Comparison of ENCODE assay signal across 20 mouse cellular contexts in genomic region chr5:43820785-43821184, GRCm38 (mm10). TPM values are rescaled to one million over a fixed set of nuclear protein-coding genes. Genes with fewer than 3 reads are reported as not detected.
DNase-seq lines count a peak whose midpoint lies in the region; ATAC-seq and TF ChIP-seq lines count a peak whose summit lies in the region.
"Had no signal": no experiment of that assay in that cellular context is flagged by ENCODE, and none has a peak within 500 bp of the region (broad histone marks: within the 10 kb centered on the region; RNA-seq: fewer than 3 reads in every experiment).

No protein-coding gene starts in this region.

- peak; percentile 34 for ATAC-seq in Patski
- ATAC-seq in lung, postnatal 0 days: peak; percentile 92
- no peak for ATAC-seq in hindbrain, embryonic 11.5 days (ENCODE audit: low FRiP score)
- ATAC-seq in liver, postnatal 0 days: no peak
- ATAC-seq: forebrain, embryonic 16.5 days; hindbrain, embryonic 16.5 days had no signal

- peaks cover 8% of the 10 kb centered on the region for H3K4me1 ChIP-seq in lung, adult 2 months (ENCODE audit: control insufficient read depth, insufficient read depth, low read length)
- H3K4me1 ChIP-seq in lung, postnatal 0 days (ENCODE audit: insufficient read depth, low read depth, low read length): 0 out of 2 replicates have a peak, but pooled peaks cover 3% of the 10 kb centered on the region
- H3K4me1 ChIP-seq in hindbrain, embryonic 11.5 days (replicated peaks; ENCODE audit: control insufficient read depth, insufficient read depth, low read length): no peaks in the 10 kb centered on the region
- no peaks in the 10 kb centered on the region for H3K4me1 ChIP-seq in liver, postnatal 0 days (ENCODE audit: insufficient read depth)
- H3K4me1 ChIP-seq in cerebellum, adult 2 months (ENCODE audit: control insufficient read depth, insufficient read depth, low read length): no peaks in the 10 kb centered on the region
- H3K4me1 ChIP-seq: embryonic facial prominence, embryonic 13.5 days; forebrain, embryonic 12.5 days had no signal

- peak; percentile 62 for DNase-seq in Patski (ENCODE audit: low read depth, low spot score)
- DNase-seq in lung, adult 2 months: peak; percentile 43
- DNase-seq in lung, postnatal 0 days (ENCODE audit: low spot score): peak; percentile 87
- peak; percentile 78 for DNase-seq in lung, postnatal 36 days
- no peak for DNase-seq in right cerebral cortex, postnatal 14 days
- no peak for DNase-seq in hindbrain, embryonic 11.5 days (ENCODE audit: low spot score)
- no peak for DNase-seq in liver, postnatal 0 days
- DNase-seq in cerebellum, adult 2 months: no peak
- DNase-seq: adrenal gland, adult 8-10 months; cerebellum, adult 11 months; cerebellum, adult 9-10 months; cerebellum, postnatal 25 days; gastrocnemius, postnatal 14 days had no signal

- POLR2A ChIA-PET in Patski (lab: Charles Lee): interaction anchor here (0.7 to 1.5 kb wide), 4 partner anchors 12 to 159 kb away, joined by 3 to 6 read pairs (median 3); no protein-coding TSS in a partner anchor

- peak overlapping the region; percentile 22 for H3K27ac ChIP-seq in lung, postnatal 0 days (ENCODE audit: low read length)
- H3K27ac ChIP-seq in hindbrain, embryonic 11.5 days (ENCODE audit: low read depth, low read length): no peak overlapping the region
- H3K27ac ChIP-seq in liver, postnatal 0 days (ENCODE audit: low read depth): no peak overlapping the region
- H3K27ac ChIP-seq in cerebellum, adult 2 months (ENCODE audit: insufficient read depth, low read length): no peak overlapping the region
- H3K27ac ChIP-seq: embryonic facial prominence, embryonic 13.5 days; forebrain, embryonic 12.5 days; hindbrain, embryonic 12.5 days had no signal

- WGBS in lung, adult 2 months: 68% methylated on average over 11 of the region's 11 CpGs
- 49% methylated on average over 11 of the region's 11 CpGs for WGBS in lung, postnatal 0 days
- WGBS in hindbrain, embryonic 11.5 days: 91% methylated on average over 11 of the region's 11 CpGs
- WGBS in liver, postnatal 0 days (ENCODE audit: insufficient replicate concordance): 63% methylated on average over 11 of the region's 11 CpGs
- WGBS in cerebellum, adult 2 months: 93% methylated on average over 11 of the region's 11 CpGs

- no peak for TF ChIP-seq POLR2A in lung, adult 2 months (IDR thresholded peaks at IDR 0.05; ENCODE audit: borderline replicate concordance, extremely low read depth, low read depth, low read length)
- TF ChIP-seq POLR2A in cerebellum, adult 2 months (IDR thresholded peaks at IDR 0.05; ENCODE audit: borderline replicate concordance, insufficient read depth, low read length): no peak

- in situ Hi-C loops in Patski (cut with MboI; ENCODE audit: low pct_unique_long_range_greater_than_20kb): loop anchor here (10.0 kb wide), 1 partner anchor 56 kb away; no protein-coding TSS in a partner anchor

- no peaks in the 10 kb centered on the region for H3K36me3 ChIP-seq in lung, postnatal 0 days (ENCODE audit: insufficient read depth, low read length)
- no peaks in the 10 kb centered on the region for H3K36me3 ChIP-seq in hindbrain, embryonic 11.5 days (ENCODE audit: control insufficient read depth, insufficient read depth, low read length)
- H3K36me3 ChIP-seq in liver, postnatal 0 days (replicated peaks; ENCODE audit: insufficient read depth, low read length): no peaks in the 10 kb centered on the region
- H3K36me3 ChIP-seq: embryonic facial prominence, embryonic 13.5 days; forebrain, embryonic 12.5 days; heart, embryonic 12.5 days; hindbrain, embryonic 12.5 days had no signal

- no peak overlapping the region for H3K4me2 ChIP-seq in lung, postnatal 0 days (replicated peaks; ENCODE audit: low read depth, low read length)
- H3K4me2 ChIP-seq in hindbrain, embryonic 11.5 days (replicated peaks; ENCODE audit: low read depth, low read length): no peak overlapping the region
- H3K4me2 ChIP-seq in liver, postnatal 0 days (ENCODE audit: low read depth, low read length): no peak overlapping the region
- H3K4me2 ChIP-seq: embryonic facial prominence, embryonic 13.5 days; forebrain, embryonic 12.5 days; heart, embryonic 12.5 days; hindbrain, embryonic 12.5 days had no signal

- no peaks in the 10 kb centered on the region for H3K27me3 ChIP-seq in Patski
- H3K27me3 ChIP-seq in lung, postnatal 0 days (replicated peaks; ENCODE audit: insufficient read depth, low read length): no peaks in the 10 kb centered on the region
- H3K27me3 ChIP-seq in hindbrain, embryonic 11.5 days (ENCODE audit: control insufficient read depth, insufficient read depth, low read length): no peaks in the 10 kb centered on the region
- no peaks in the 10 kb centered on the region for H3K27me3 ChIP-seq in liver, postnatal 0 days (ENCODE audit: insufficient read depth, low read length)
- no peaks in the 10 kb centered on the region for H3K27me3 ChIP-seq in cerebellum, adult 2 months (ENCODE audit: control insufficient read depth, insufficient read depth, low read length)
- H3K27me3 ChIP-seq: CH12.LX; embryonic facial prominence, embryonic 13.5 days; forebrain, embryonic 12.5 days; heart, embryonic 12.5 days; hindbrain, embryonic 12.5 days had no signal

- TF ChIP-seq CTCF in Patski (IDR thresholded peaks at IDR 0.05): no peak
- no peak for TF ChIP-seq CTCF in lung, adult 2 months (IDR thresholded peaks at IDR 0.05; ENCODE audit: insufficient read depth, low read length)
- no peak for TF ChIP-seq CTCF in lung, postnatal 0 days (IDR thresholded peaks at IDR 0.05)
- TF ChIP-seq CTCF in liver, postnatal 0 days (IDR thresholded peaks at IDR 0.05; ENCODE audit: low read depth): no peak
- no peak for TF ChIP-seq CTCF in cerebellum, adult 2 months (IDR thresholded peaks at IDR 0.05; ENCODE audit: borderline replicate concordance, insufficient read depth, low read depth, low read length)

- no peak overlapping the region for H3K9ac ChIP-seq in lung, postnatal 0 days (replicated peaks; ENCODE audit: low read depth)
- no peak overlapping the region for H3K9ac ChIP-seq in hindbrain, embryonic 11.5 days (ENCODE audit: low read depth, low read length)
- no peak overlapping the region for H3K9ac ChIP-seq in liver, postnatal 0 days (replicated peaks)
- H3K9ac ChIP-seq: embryonic facial prominence, embryonic 13.5 days; forebrain, embryonic 12.5 days; heart, embryonic 12.5 days; hindbrain, embryonic 12.5 days had no signal

- no peaks in the 10 kb centered on the region for H3K9me3 ChIP-seq in lung, postnatal 0 days (ENCODE audit: low read length)
- no peaks in the 10 kb centered on the region for H3K9me3 ChIP-seq in hindbrain, embryonic 11.5 days (ENCODE audit: control insufficient read depth, low read length)
- no peaks in the 10 kb centered on the region for H3K9me3 ChIP-seq in liver, postnatal 0 days (ENCODE audit: low read length)
- H3K9me3 ChIP-seq: embryonic facial prominence, embryonic 13.5 days; forebrain, embryonic 12.5 days; heart, embryonic 12.5 days; hindbrain, embryonic 12.5 days had no signal

- TF ChIP-seq EP300 in lung, postnatal 0 days (IDR thresholded peaks at IDR 0.05): peak; percentile 88
- TF ChIP-seq EP300 in liver, postnatal 0 days (IDR thresholded peaks at IDR 0.05; ENCODE audit: low read depth): no peak

- CTCF ChIA-PET in Patski (lab: Charles Lee): interaction anchor here (0.6 to 5.3 kb wide), 7 partner anchors 10 to 72 kb away, joined by 3 to 22 read pairs (median 3); no protein-coding TSS in a partner anchor

- no peak overlapping the region for H3K4me3 ChIP-seq in lung, adult 2 months (replicated peaks; ENCODE audit: extremely low read depth, low read depth, low read length)
- no peak overlapping the region for H3K4me3 ChIP-seq in lung, postnatal 0 days (ENCODE audit: low read depth, low read length)
- no peak overlapping the region for H3K4me3 ChIP-seq in hindbrain, embryonic 11.5 days (ENCODE audit: low read depth, low read length)
- no peak overlapping the region for H3K4me3 ChIP-seq in liver, postnatal 0 days (ENCODE audit: low read depth, low read length)
- H3K4me3 ChIP-seq in cerebellum, adult 2 months (replicated peaks; ENCODE audit: insufficient read depth, low read depth, low read length): no peak overlapping the region
- H3K4me3 ChIP-seq: embryonic facial prominence, embryonic 13.5 days; forebrain, embryonic 12.5 days; heart, embryonic 12.5 days; hindbrain, embryonic 12.5 days had no signal

RNA-seq across cellular contexts. Expression of gene Fbxl5, which starts 0.7 kb away (rescaled TPM):
- 91.7 TPM for polyA plus RNA-seq in Patski (2021)
- polyA plus RNA-seq in lung, adult 2 months (2012; rRNA removed): 20.3 and 31.4 TPM in 2 replicates
- polyA plus RNA-seq in lung, postnatal 0 days (2015; fragmentation: Nextera tagmentation; extraction: Ambion mirVana): 73.0 and 81.1 TPM in 2 replicates
- polyA plus RNA-seq in hindbrain, embryonic 11.5 days (2014; fragmentation: Nextera tagmentation; extraction: Ambion mirVana): 66.3 and 71.4 TPM in 2 replicates
- 15.9 and 16.5 TPM in 2 replicates for polyA plus RNA-seq in liver, postnatal 0 days (2015; fragmentation: Nextera tagmentation; extraction: Ambion mirVana)
- polyA plus RNA-seq in cerebellum, adult 2 months (2012; rRNA removed): 74.3 and 78.5 TPM in 2 replicates

RNA-seq across cellular contexts. Expression of gene Bst1, which starts 2.1 kb away (rescaled TPM):
- polyA plus RNA-seq in Patski (2021): 864 TPM
- polyA plus RNA-seq in lung, adult 2 months (2012; rRNA removed): 8.4 and 8.8 TPM in 2 replicates
- 7.1 and 8.4 TPM in 2 replicates for polyA plus RNA-seq in lung, postnatal 0 days (2015; fragmentation: Nextera tagmentation; extraction: Ambion mirVana)
- not detected in 2 replicates for polyA plus RNA-seq in hindbrain, embryonic 11.5 days (2014; fragmentation: Nextera tagmentation; extraction: Ambion mirVana)
- 3.1 TPM in 2 replicates for polyA plus RNA-seq in liver, postnatal 0 days (2015; fragmentation: Nextera tagmentation; extraction: Ambion mirVana)
- 0.17 and 0.28 TPM in 2 replicates for polyA plus RNA-seq in cerebellum, adult 2 months (2012; rRNA removed)
- polyA plus RNA-seq: embryonic facial prominence, embryonic 13.5 days; forebrain, embryonic 12.5 days; forebrain, embryonic 16.5 days; hindbrain, embryonic 16.5 days had no signal

RNA-seq across cellular contexts. Expression of gene Cd38, which starts 47.6 kb away (rescaled TPM):
- polyA plus RNA-seq in Patski (2021): 1.6 TPM
- polyA plus RNA-seq in lung, adult 2 months (2012; rRNA removed): 20.9 and 22.2 TPM in 2 replicates
- 33.0 and 42.2 TPM in 2 replicates for polyA plus RNA-seq in lung, postnatal 0 days (2015; fragmentation: Nextera tagmentation; extraction: Ambion mirVana)
- polyA plus RNA-seq in hindbrain, embryonic 11.5 days (2014; fragmentation: Nextera tagmentation; extraction: Ambion mirVana): 8.0 and 8.9 TPM in 2 replicates
- polyA plus RNA-seq in liver, postnatal 0 days (2015; fragmentation: Nextera tagmentation; extraction: Ambion mirVana): 18.6 and 20.5 TPM in 2 replicates
- 14.6 and 14.8 TPM in 2 replicates for polyA plus RNA-seq in cerebellum, adult 2 months (2012; rRNA removed)

Comparison
In these comparisons a context has a peak if more than half of its experiments do, and no peak if none do; other contexts are left out.
1. ATAC-seq: peak in Patski (single experiment) and lung, postnatal 0 days (single experiment); none in hindbrain, embryonic 11.5 days (single experiment) and liver, postnatal 0 days (single experiment).
2. DNase-seq: peak in Patski (single experiment), lung, adult 2 months (single experiment), lung, postnatal 0 days (single experiment) and lung, postnatal 36 days (single experiment); none in right cerebral cortex, postnatal 14 days (single experiment), hindbrain, embryonic 11.5 days (single experiment), liver, postnatal 0 days (single experiment) and cerebellum, adult 2 months (0 of 2).
3. RNA of gene Bst1, which starts 2.1 kb away (polyA plus RNA-seq): 864 TPM in Patski (single experiment); 8.4 to 8.8 TPM in lung, adult 2 months, 7.1 to 8.4 TPM in lung, postnatal 0 days, 3.1 TPM in liver, postnatal 0 days, 0.17 to 0.28 TPM in cerebellum, adult 2 months and not detected in hindbrain, embryonic 11.5 days; every median in the first group is over 10 times any median in the second.